Mouse (Mus musculus) embryonic fibroblast, embryonic 13.5 days (primary cell): ENCODE data around the gene Herc3.

Experiments
- CTCF ChIP-seq: IDR thresholded peaks from 2 replicates; pipeline ENCODE4 v1.5.1; 2011; ENCODE audit warnings: mild to moderate bottlenecking, control low read depth, low read length, moderate library complexity, borderline replicate concordance; ENCODE audit not compliant: insufficient read depth
- POLR2A ChIP-seq: IDR thresholded peaks from 2 replicates; pipeline ENCODE4 v1.6.1; 2011; ENCODE audit warnings: low read depth, mild to moderate bottlenecking, control low read depth, low read length, moderate library complexity

DNA sequence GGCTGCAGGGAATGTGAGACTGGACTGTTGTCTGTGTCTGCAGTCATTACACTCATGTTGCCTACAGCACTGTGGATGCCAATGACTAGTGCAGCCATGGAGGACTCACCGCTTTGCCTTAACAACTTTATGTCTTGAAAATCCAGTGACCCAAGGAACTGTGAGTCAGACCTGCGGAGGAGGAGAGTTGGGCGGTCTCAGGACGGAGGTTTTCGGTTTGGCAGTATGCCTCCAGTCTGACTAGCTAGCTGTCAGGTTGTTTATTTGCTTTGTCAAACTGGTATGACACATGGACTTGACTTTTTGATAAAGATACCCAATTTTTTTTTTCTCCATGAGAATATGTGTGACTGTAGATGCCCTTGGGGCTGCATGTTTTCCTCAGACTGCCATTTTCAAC is 16.6 kb downstream of the Herc3 start:
- no peak for TF ChIP-seq CTCF
- no peak for TF ChIP-seq POLR2A
